Mouse (Mus musculus) stomach, embryonic 16.5 days (tissue): ENCODE data around the gene Ube3a. TPM values are rescaled to one million over a fixed set of nuclear protein-coding genes. Genes with fewer than 3 reads are reported as not detected.

ENCODE experiments used
- ATAC-seq: fragments of 200-750 bp; cut with Nextera tagmentation; 2 replicates; pipeline ENCODE4 v1.8.0; 2017; ENCODE audit warnings: moderate number of reproducible peaks, moderate TSS enrichment; ENCODE audit not compliant: insufficient read depth, low FRiP score
- H3K27ac ChIP-seq: fragments of 300-500 bp; sonication (generic); 2 replicates; pipeline ENCODE4 v1.5.1; 2014; ENCODE audit warnings: low read length
- H3K27me3 ChIP-seq: fragments of 300-500 bp; sonication (generic); 2 replicates; pipeline ENCODE4 v1.6.1; 2014; ENCODE audit warnings: low read length, control low read depth, mixed read lengths; ENCODE audit not compliant: control insufficient read depth, insufficient read depth
- H3K36me3 ChIP-seq: fragments of 300-500 bp; sonication (generic); 2 replicates; pipeline ENCODE4 v1.6.1; 2014; ENCODE audit warnings: low read length; ENCODE audit not compliant: control insufficient read depth, insufficient read depth
- H3K4me1 ChIP-seq: fragments of 300-500 bp; sonication (generic); 2 replicates; pipeline ENCODE4 v1.6.1; 2014; ENCODE audit warnings: low read length, control low read depth, mixed read lengths; ENCODE audit not compliant: control insufficient read depth, insufficient read depth
- H3K4me2 ChIP-seq: fragments of 300-500 bp; sonication (generic); 2 replicates; pipeline ENCODE4 v1.6.1; 2014; ENCODE audit warnings: low read depth, low read length, mixed read lengths
- H3K4me3 ChIP-seq: fragments of 300-500 bp; sonication (generic); replicated peaks from 2 replicates; pipeline ENCODE4 v1.5.1; 2014; ENCODE audit warnings: mild to moderate bottlenecking, low read length
- H3K9ac ChIP-seq: fragments of 300-500 bp; sonication (generic); 2 replicates; pipeline ENCODE4 v1.6.1; 2014; ENCODE audit warnings: low read length
- H3K9me3 ChIP-seq: fragments of 300-500 bp; sonication (generic); replicated peaks from 2 replicates; pipeline ENCODE4 v1.6.1; 2016; ENCODE audit warnings: low read length, control low read depth; ENCODE audit not compliant: control insufficient read depth
- WGBS: fragments of 180-500 bp; shearing (Covaris S2); extraction: QIAGEN DNeasy Blood & Tissue Kit; methylation state at CpG from one replicate; pipeline ENCODE4 v1.1.7; 2014; 5-methylcytosine and 5-hydroxymethylcytosine counted together
- polyA plus RNA-seq: library from polyadenylated mRNA; unstranded; fragments of >200 nt; fragmentation: Nextera tagmentation; extraction: Ambion mirVana; gene quantifications from 2 replicates; pipeline ENCODE4 v1.2.1, GENCODE M21; 2015

Gene Ube3a
- polyA plus RNA-seq, 1 experiment from 2014 or later: 92.1 TPM

DNA sequence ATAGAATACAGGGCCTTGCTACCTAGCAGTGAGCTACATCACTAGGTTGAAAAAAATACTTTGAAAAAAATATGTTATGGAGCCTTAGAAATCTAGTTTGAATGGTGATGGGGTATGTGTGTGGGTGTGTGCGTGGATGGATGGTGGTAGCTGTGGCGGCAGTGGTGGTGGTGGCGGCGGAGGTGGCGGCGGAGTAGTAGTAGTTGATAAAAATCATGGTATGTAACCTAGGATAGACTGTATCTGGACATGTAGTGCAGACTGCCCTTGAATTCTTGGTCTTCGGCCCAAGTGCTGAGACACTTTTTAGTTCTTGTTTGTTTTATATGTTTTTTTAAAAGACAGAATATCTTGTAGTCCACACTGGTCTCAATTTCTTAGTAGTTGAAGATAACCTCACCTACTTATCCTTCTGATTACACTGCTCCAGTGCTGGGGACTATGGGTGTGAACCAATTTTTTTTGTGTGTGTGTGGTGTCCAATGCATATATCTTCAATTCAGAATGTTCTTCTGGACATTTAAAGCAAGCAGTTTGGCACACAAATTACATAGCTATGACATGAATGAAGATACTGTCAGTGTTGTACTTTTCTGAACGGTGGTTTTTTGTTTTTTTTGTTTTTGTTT, 6.3 kb downstream of the Ube3a start:
- Histone ChIP-seq H3K4me3 (no peak overlapping the region), H3K9ac (no peak overlapping the region), H3K9me3 (no peaks in the 10 kb centered on the region), H3K4me1 (peaks cover 5% of the 10 kb centered on the region; the same call in 1 of the 2 replicates), H3K36me3 (no peaks in the 10 kb centered on the region), H3K4me2 (no peak overlapping the region), H3K27me3 (no peaks in the 10 kb centered on the region), H3K27ac (no peak overlapping the region)
- no peak for ATAC-seq
- 94% methylated on average over 8 of the region's 8 CpGs for WGBS

DNA sequence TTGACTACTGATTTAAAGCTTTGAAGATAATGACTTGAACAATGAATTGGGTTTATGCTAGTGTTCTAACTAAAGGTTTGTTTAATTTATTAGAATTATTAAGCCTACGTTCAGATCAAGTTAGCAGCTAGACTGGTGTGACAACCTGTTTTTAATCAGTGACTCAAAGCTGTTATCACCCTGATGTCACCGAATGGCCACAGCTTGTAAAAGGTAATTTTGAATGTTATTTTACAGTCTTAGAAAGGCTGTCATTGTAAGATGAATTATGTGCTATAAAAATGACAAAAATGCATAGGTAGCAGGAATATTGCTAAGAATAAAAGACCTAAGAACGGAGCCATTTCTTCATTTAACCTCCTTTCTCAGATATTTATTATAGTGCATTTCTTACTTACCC, 14.7 kb downstream of the Ube3a start:
- 61% methylated on average over 3 of the region's 3 CpGs for WGBS
- H3K9me3 ChIP-seq: no peaks in the 10 kb centered on the region
- no peaks in the 10 kb centered on the region for H3K4me1 ChIP-seq
- no peak overlapping the region for H3K4me3 ChIP-seq
- H3K27ac ChIP-seq: no peak overlapping the region
- no peak for ATAC-seq
- H3K4me2 ChIP-seq: no peak overlapping the region
- no peaks in the 10 kb centered on the region for H3K27me3 ChIP-seq
- no peak overlapping the region for H3K9ac ChIP-seq
- H3K36me3 ChIP-seq: 0 out of 2 replicates have a peak, but pooled peaks cover 3% of the 10 kb centered on the region

DNA sequence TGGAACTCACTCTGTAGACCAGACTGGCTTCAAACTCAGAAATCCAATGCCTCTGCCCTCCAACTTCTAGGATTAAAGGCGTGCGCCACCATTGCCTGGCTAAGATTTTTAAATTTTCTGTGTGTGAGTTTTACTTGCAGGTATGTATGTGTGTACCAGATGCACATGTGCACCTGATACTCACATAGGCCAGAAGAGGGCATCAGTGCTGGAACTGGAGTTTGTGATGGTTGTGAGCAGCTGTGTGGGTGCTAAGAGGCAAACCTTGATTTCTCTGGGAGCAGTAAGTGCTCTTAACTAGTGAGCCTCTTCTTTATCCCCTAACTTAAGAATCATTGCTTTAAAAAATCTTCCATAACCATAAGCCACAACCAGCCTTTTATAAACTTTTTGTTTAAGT, 17.0 kb downstream of the Ube3a start:
- no peak overlapping the region for H3K4me2 ChIP-seq
- H3K4me1 ChIP-seq: no peaks in the 10 kb centered on the region
- no peaks in the 10 kb centered on the region for H3K9me3 ChIP-seq
- no peak for ATAC-seq
- WGBS: 99% methylated on average over 2 of the region's 2 CpGs
- H3K27me3 ChIP-seq: no peaks in the 10 kb centered on the region
- no peak overlapping the region for H3K4me3 ChIP-seq
- no peak overlapping the region for H3K27ac ChIP-seq
- H3K9ac ChIP-seq: no peak overlapping the region
- H3K36me3 ChIP-seq: 0 out of 2 replicates have a peak, but pooled peaks cover 3% of the 10 kb centered on the region

DNA sequence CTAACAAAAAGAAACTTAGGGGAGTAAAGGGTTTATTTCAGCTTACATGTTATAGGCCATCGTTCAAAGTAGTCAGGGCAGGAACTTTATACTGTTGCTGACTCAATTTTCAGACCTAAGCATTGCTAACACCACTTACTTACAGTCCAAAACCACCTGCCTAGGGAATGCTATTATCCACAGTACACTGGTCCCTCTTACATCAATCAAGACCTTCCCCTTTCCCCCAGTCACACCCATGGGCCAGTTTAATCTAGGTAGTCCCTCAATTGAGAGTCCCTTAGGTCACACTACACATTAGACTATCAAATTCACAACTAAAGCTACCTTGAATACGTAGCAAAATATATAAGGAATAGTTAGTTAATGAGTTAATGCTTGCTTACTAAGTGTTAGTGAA, 24.8 kb downstream of the Ube3a start:
- Histone ChIP-seq H3K9me3 (no peaks in the 10 kb centered on the region), H3K36me3 (peaks cover 3% of the 10 kb centered on the region; the same call in 1 of the 2 replicates), H3K27ac (no peak overlapping the region), H3K4me3 (no peak overlapping the region), H3K9ac (no peak overlapping the region), H3K4me2 (no peak overlapping the region), H3K27me3 (no peaks in the 10 kb centered on the region), H3K4me1 (no peaks in the 10 kb centered on the region)
- 90% methylated on average over 2 of the region's 2 CpGs for WGBS
- no peak for ATAC-seq

DNA sequence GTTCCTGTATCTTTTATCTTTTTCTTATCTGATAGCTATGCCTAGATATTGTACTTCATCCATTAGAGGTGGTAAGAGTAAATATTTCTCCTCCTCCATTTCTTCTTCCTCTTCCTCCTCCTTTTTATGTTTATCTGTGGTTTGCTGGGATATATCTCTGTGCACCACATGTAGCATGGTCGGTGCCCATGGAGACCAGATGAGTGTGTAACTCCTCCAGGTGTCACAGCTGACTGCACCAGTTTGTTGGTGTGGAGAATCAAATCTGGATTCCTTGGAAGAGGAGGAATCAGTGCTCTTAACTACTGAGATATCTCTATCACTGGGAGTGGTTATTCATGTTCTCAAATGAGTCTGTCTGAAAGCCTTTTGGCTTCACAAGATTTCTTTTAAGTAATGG, 37.0 kb downstream of the Ube3a start:
- 84% methylated on average over 1 of the region's 1 CpGs for WGBS
- Histone ChIP-seq H3K27me3 (no peaks in the 10 kb centered on the region), H3K9me3 (no peaks in the 10 kb centered on the region), H3K4me3 (no peak overlapping the region), H3K36me3 (0 out of 2 replicates have a peak, but pooled peaks cover 2% of the 10 kb centered on the region), H3K9ac (no peak overlapping the region), H3K27ac (no peak overlapping the region), H3K4me1 (no peaks in the 10 kb centered on the region), H3K4me2 (no peak overlapping the region)
- no peak for ATAC-seq

DNA sequence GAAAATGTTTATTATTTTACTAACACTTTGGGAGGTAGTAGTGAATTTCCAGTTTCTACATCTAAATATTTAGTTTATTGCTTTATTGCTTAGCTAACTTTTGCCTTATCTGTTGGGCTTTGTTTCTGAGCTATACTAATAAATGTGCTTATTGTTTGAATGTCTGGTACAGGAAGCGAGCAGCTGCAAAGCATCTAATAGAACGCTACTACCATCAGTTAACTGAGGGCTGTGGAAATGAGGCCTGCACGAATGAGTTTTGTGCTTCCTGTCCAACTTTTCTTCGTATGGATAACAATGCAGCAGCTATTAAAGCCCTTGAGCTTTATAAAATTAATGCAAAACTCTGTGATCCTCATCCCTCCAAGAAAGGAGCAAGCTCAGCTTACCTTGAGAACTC, 43.2 kb downstream of the Ube3a start:
- no peaks in the 10 kb centered on the region for H3K27me3 ChIP-seq
- 43% methylated on average over 4 of the region's 4 CpGs for WGBS
- H3K4me3 ChIP-seq: no peak overlapping the region
- no peak overlapping the region for H3K4me2 ChIP-seq
- no peak overlapping the region for H3K27ac ChIP-seq
- H3K9ac ChIP-seq: no peak overlapping the region
- H3K36me3 ChIP-seq: peaks cover 5% of the 10 kb centered on the region; the same call in 1 of the 2 replicates
- no peaks in the 10 kb centered on the region for H3K4me1 ChIP-seq
- no peak for ATAC-seq
- no peaks in the 10 kb centered on the region for H3K9me3 ChIP-seq

DNA sequence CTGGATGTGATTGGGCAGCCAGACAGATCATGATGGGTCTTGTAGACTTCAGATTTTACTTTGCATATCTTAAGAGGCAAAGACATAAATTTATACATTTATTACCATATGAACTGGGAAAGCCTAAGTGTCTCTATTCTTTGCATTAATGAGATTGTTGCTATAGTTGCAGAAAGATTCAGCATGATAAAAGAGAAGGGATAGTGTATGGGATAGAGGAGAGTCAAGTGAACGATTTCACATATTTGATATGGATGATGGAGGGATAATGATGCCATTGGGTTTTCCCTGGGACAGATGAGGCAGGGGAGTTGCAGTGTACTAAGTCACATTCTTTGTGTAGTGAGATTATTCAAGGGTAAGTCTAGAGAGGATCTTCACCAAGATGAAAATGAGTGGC, 84.0 kb downstream of the Ube3a start:
- no peak overlapping the region for H3K9ac ChIP-seq
- no peak overlapping the region for H3K4me2 ChIP-seq
- no peak for ATAC-seq
- H3K4me1 ChIP-seq: no peaks in the 10 kb centered on the region
- no peak overlapping the region for H3K4me3 ChIP-seq
- H3K27me3 ChIP-seq: no peaks in the 10 kb centered on the region
- no peaks in the 10 kb centered on the region for H3K9me3 ChIP-seq
- WGBS: 88% methylated on average over 1 of the region's 1 CpGs
- H3K27ac ChIP-seq: no peak overlapping the region
- peaks cover 6% of the 10 kb centered on the region; the same call in 1 of the 2 replicates for H3K36me3 ChIP-seq

DNA sequence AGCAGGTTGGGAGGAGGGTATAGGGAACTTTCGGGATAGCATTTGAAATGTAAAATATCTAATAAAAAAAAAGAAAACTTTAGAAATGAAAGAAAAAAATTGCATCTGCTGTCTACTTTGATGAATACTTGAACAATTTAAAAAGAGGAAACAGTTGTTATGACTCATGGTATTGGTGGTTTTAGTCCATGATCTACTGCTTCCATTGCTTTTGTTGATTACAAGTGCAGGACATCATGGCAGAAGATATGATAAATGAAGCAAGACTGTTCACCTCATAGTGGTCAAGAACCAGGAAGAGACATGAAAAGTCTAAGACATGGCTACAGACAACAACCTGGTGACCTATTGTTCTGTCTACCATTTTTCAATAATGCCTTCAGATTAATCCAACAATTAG, 94.2 kb downstream of the Ube3a start:
- H3K27me3 ChIP-seq: no peaks in the 10 kb centered on the region
- no peak overlapping the region for H3K4me3 ChIP-seq
- H3K36me3 ChIP-seq: no peaks in the 10 kb centered on the region
- no peak overlapping the region for H3K27ac ChIP-seq
- no peak for ATAC-seq
- no peaks in the 10 kb centered on the region for H3K4me1 ChIP-seq
- no peak overlapping the region for H3K4me2 ChIP-seq
- H3K9ac ChIP-seq: no peak overlapping the region
- no peaks in the 10 kb centered on the region for H3K9me3 ChIP-seq
- WGBS: 91% methylated on average over 1 of the region's 1 CpGs
